Mouse (Mus musculus): ENCODE measurements around the gene Dock4.

Dock4 gene

GRCm38 (mm10) chr12:40463828-40464227 lies 18.1 kb downstream of the Dock4 start:
- no peak for DNase-seq

- DNase-seq, result no peak
Measured at GRCm38 (mm10) chr12:40464282-40464681, 18.5 kb downstream of the Dock4 start.

- no peak for DNase-seq
Measured at GRCm38 (mm10) chr12:40468235-40468634, 22.5 kb downstream of the Dock4 start.

GRCm38 (mm10) chr12:40469009-40469408 lies 23.3 kb downstream of the Dock4 start:
- no peak for DNase-seq

GRCm38 (mm10) chr12:40471649-40472399 lies 26.1 kb downstream of the Dock4 start:
- no peak for DNase-seq

- DNase-seq, result no peak
Measured at GRCm38 (mm10) chr12:40473709-40474108, 28.0 kb downstream of the Dock4 start.

GRCm38 (mm10) chr12:40477621-40478452 lies 32.1 kb downstream of the Dock4 start:
- no peak for DNase-seq

GRCm38 (mm10) chr12:40484224-40484623 lies 38.5 kb downstream of the Dock4 start:
- no peak for DNase-seq

GRCm38 (mm10) chr12:40485210-40485609 lies 39.5 kb downstream of the Dock4 start:
- no peak for DNase-seq

GRCm38 (mm10) chr12:40486047-40486837 lies 40.5 kb downstream of the Dock4 start:
- no peak for DNase-seq

GRCm38 (mm10) chr12:40496387-40496786 lies 50.6 kb downstream of the Dock4 start:
- no peak for DNase-seq

- DNase-seq, result no peak
Measured at GRCm38 (mm10) chr12:40497806-40498205, 52.1 kb downstream of the Dock4 start.

GRCm38 (mm10) chr12:40498250-40498671 lies 52.5 kb downstream of the Dock4 start:
- no peak for DNase-seq

GRCm38 (mm10) chr12:40498928-40499626 lies 53.3 kb downstream of the Dock4 start:
- no peak for DNase-seq

- DNase-seq, result no peak
Measured at GRCm38 (mm10) chr12:40499627-40500329, 54.0 kb downstream of the Dock4 start.

GRCm38 (mm10) chr12:40501141-40501540 lies 55.4 kb downstream of the Dock4 start:
- DNase-seq, result no peak

GRCm38 (mm10) chr12:40503520-40503919 lies 57.8 kb downstream of the Dock4 start:
- no peak for DNase-seq

- no peak for DNase-seq
Measured at GRCm38 (mm10) chr12:40504687-40505086, 58.9 kb downstream of the Dock4 start.

GRCm38 (mm10) chr12:40507823-40508390 lies 62.2 kb downstream of the Dock4 start:
- DNase-seq, result no peak

- no peak for DNase-seq
Measured at GRCm38 (mm10) chr12:40508416-40508815, 62.7 kb downstream of the Dock4 start.

- DNase-seq, result no peak
Measured at GRCm38 (mm10) chr12:40511643-40512369, 66.1 kb downstream of the Dock4 start.

Data from thymus, postnatal 36 days (tissue).